Mouse (Mus musculus) lung, postnatal 0 days (tissue): ENCODE results near the gene Polg. TPM values are rescaled to one million over a fixed set of nuclear protein-coding genes. Genes with fewer than 3 reads are reported as not detected.

Source experiments
- ATAC-seq: fragments of 200-750 bp; cut with Nextera tagmentation; 2 replicates; pipeline ENCODE4 v1.8.0; 2017; ENCODE audit warnings: moderate library complexity
- DNase-seq: peaks from one replicate; pipeline ENCODE4 v3.0.0-alpha.2; 2016; ENCODE audit warnings: low spot score
- H3K27ac ChIP-seq: fragments of 300-500 bp; sonication (generic); 2 replicates; pipeline ENCODE4 v1.5.1; 2014; ENCODE audit warnings: antibody characterized with exemption, mild to moderate bottlenecking, low read length, mixed read lengths
- H3K27me3 ChIP-seq: fragments of 300-500 bp; sonication (generic); replicated peaks from 2 replicates; pipeline ENCODE4 v1.6.1; 2014; ENCODE audit warnings: low read length, mixed read lengths; ENCODE audit not compliant: insufficient read depth
- H3K36me3 ChIP-seq: fragments of 300-500 bp; sonication (generic); 2 replicates; pipeline ENCODE4 v1.6.1; 2014; ENCODE audit warnings: low read length, mixed read lengths; ENCODE audit not compliant: insufficient read depth
- H3K4me1 ChIP-seq: fragments of 300-500 bp; sonication (generic); 2 replicates; pipeline ENCODE4 v1.6.1; 2014; ENCODE audit warnings: antibody characterized with exemption, low read depth, low read length, mixed read lengths; ENCODE audit not compliant: insufficient read depth
- H3K4me2 ChIP-seq: fragments of 300-500 bp; sonication (generic); replicated peaks from 2 replicates; pipeline ENCODE4 v1.6.1; 2014; ENCODE audit warnings: low read depth, mild to moderate bottlenecking, low read length, moderate library complexity, mixed read lengths
- H3K4me3 ChIP-seq: fragments of 300-500 bp; sonication (generic); 2 replicates; pipeline ENCODE4 v1.5.1; 2014; ENCODE audit warnings: low read depth, low read length
- H3K9ac ChIP-seq: fragments of 300-500 bp; sonication (generic); replicated peaks from 2 replicates; pipeline ENCODE4 v1.6.1; 2014; ENCODE audit warnings: low read depth, mild to moderate bottlenecking
- H3K9me3 ChIP-seq: fragments of 300-500 bp; sonication (generic); 2 replicates; pipeline ENCODE4 v1.6.1; 2016; ENCODE audit warnings: low read length, mixed read lengths
- CTCF ChIP-seq: IDR thresholded peaks from 2 replicates; pipeline ENCODE4 v1.5.1; 2016; ENCODE audit warnings: antibody characterized with exemption, mild to moderate bottlenecking
- EP300 ChIP-seq: IDR thresholded peaks from 2 replicates; pipeline ENCODE4 v1.6.1; 2016; ENCODE audit warnings: antibody characterized with exemption, mild to moderate bottlenecking, control low read depth
- WGBS: fragments of 180-500 bp; shearing (Covaris S2); extraction: QIAGEN DNeasy Blood & Tissue Kit; methylation state at CpG from one replicate; pipeline ENCODE4 v1.1.7; 2014; 5-methylcytosine and 5-hydroxymethylcytosine counted together
- polyA plus RNA-seq: library from polyadenylated mRNA; unstranded; fragments of >200 nt; fragmentation: Nextera tagmentation; extraction: Ambion mirVana; gene quantifications from 2 replicates; pipeline ENCODE4 v1.2.1, GENCODE M21; 2015

Polg gene
- polyA plus RNA-seq, 1 experiment from 2014 or later = 32.3 TPM

- WGBS = 62% methylated on average over 5 of the region's 5 CpGs
- TF ChIP-seq EP300 (no peak), CTCF (no peak)
- no peak overlapping the region for H3K4me3 ChIP-seq
- H3K9me3 ChIP-seq = no peaks in the 10 kb centered on the region
- ATAC-seq = no peak
- no peaks in the 10 kb centered on the region for H3K36me3 ChIP-seq
- no peak for DNase-seq
- H3K4me2 ChIP-seq = no peak overlapping the region
- H3K27me3 ChIP-seq = no peaks in the 10 kb centered on the region
- H3K4me1 ChIP-seq = no peaks in the 10 kb centered on the region
- no peak overlapping the region for H3K9ac ChIP-seq
- no peak overlapping the region for H3K27ac ChIP-seq
Measured at GRCm38 (mm10) chr7:79428243-79428642, 37.9 kb downstream of the Polg start.

- Histone ChIP-seq H3K27ac (no peak overlapping the region), H3K27me3 (no peaks in the 10 kb centered on the region), H3K4me2 (no peak overlapping the region), H3K9me3 (no peaks in the 10 kb centered on the region), H3K4me1 (no peaks in the 10 kb centered on the region), H3K9ac (no peak overlapping the region), H3K4me3 (no peak overlapping the region), H3K36me3 (no peaks in the 10 kb centered on the region)
- DNase-seq (no peak), ATAC-seq (no peak)
- TF ChIP-seq CTCF = no peak
- no peak for TF ChIP-seq EP300
- 78% methylated on average over 10 of the region's 10 CpGs for WGBS
Measured at GRCm38 (mm10) chr7:79425804-79426203, 40.4 kb downstream of the Polg start.

GRCm38 (mm10) chr7:79422876-79423275 is 43.3 kb downstream of the Polg start:
- Histone ChIP-seq H3K27ac (no peak overlapping the region), H3K4me3 (no peak overlapping the region), H3K4me2 (no peak overlapping the region), H3K4me1 (no peaks in the 10 kb centered on the region), H3K9ac (no peak overlapping the region), H3K36me3 (no peaks in the 10 kb centered on the region), H3K27me3 (no peaks in the 10 kb centered on the region), H3K9me3 (no peaks in the 10 kb centered on the region)
- WGBS = 88% methylated on average over 10 of the region's 10 CpGs
- no peak for ATAC-seq
- DNase-seq = no peak
- TF ChIP-seq EP300 (no peak), CTCF (no peak)

- Histone ChIP-seq H3K36me3 (no peaks in the 10 kb centered on the region), H3K4me1 (no peaks in the 10 kb centered on the region), H3K9ac (no peak overlapping the region), H3K4me2 (no peak overlapping the region), H3K27me3 (no peaks in the 10 kb centered on the region), H3K4me3 (no peak overlapping the region), H3K9me3 (no peaks in the 10 kb centered on the region), H3K27ac (no peak overlapping the region)
- WGBS = 82% methylated on average over 7 of the region's 7 CpGs
- no peak for DNase-seq
- ATAC-seq = no peak
- TF ChIP-seq EP300 (no peak), CTCF (no peak)
Measured at GRCm38 (mm10) chr7:79419950-79420349, 46.2 kb downstream of the Polg start.

GRCm38 (mm10) chr7:79414449-79415375 is 51.5 kb downstream of the Polg start:
- no peak for DNase-seq
- H3K36me3 ChIP-seq = no peaks in the 10 kb centered on the region
- H3K4me2 ChIP-seq = no peak overlapping the region
- TF ChIP-seq EP300 (no peak), CTCF (no peak)
- ATAC-seq = no peak
- WGBS = 83% methylated on average over 18 of the region's 18 CpGs
- H3K27ac ChIP-seq = no peak overlapping the region
- no peak overlapping the region for H3K4me3 ChIP-seq
- no peaks in the 10 kb centered on the region for H3K27me3 ChIP-seq
- no peaks in the 10 kb centered on the region for H3K9me3 ChIP-seq
- H3K4me1 ChIP-seq = no peaks in the 10 kb centered on the region
- no peak overlapping the region for H3K9ac ChIP-seq

- Histone ChIP-seq H3K4me3 (no peak overlapping the region), H3K9ac (no peak overlapping the region), H3K27ac (no peak overlapping the region), H3K36me3 (no peaks in the 10 kb centered on the region), H3K4me1 (no peaks in the 10 kb centered on the region), H3K27me3 (no peaks in the 10 kb centered on the region), H3K4me2 (no peak overlapping the region), H3K9me3 (no peaks in the 10 kb centered on the region)
- TF ChIP-seq EP300 (no peak), CTCF (no peak)
- 81% methylated on average over 3 of the region's 3 CpGs for WGBS
- DNase-seq = no peak
- ATAC-seq = no peak
Measured at GRCm38 (mm10) chr7:79400296-79400695, 65.9 kb downstream of the Polg start.
